Mouse (Mus musculus): Measurements from ENCODE around the gene Hdac5. TPM values are rescaled to one million over a fixed set of nuclear protein-coding genes. Genes with fewer than 3 reads are reported as not detected.
"Not testable (repeated sequence)": the region's sequence is repeated elsewhere in the genome, so short reads cannot be mapped to it uniquely, and the experiment has no call there.

Hdac5 gene
- total RNA-seq, 2 experiments from 2014 or later: 96.3 to 96.5 TPM

DNA sequence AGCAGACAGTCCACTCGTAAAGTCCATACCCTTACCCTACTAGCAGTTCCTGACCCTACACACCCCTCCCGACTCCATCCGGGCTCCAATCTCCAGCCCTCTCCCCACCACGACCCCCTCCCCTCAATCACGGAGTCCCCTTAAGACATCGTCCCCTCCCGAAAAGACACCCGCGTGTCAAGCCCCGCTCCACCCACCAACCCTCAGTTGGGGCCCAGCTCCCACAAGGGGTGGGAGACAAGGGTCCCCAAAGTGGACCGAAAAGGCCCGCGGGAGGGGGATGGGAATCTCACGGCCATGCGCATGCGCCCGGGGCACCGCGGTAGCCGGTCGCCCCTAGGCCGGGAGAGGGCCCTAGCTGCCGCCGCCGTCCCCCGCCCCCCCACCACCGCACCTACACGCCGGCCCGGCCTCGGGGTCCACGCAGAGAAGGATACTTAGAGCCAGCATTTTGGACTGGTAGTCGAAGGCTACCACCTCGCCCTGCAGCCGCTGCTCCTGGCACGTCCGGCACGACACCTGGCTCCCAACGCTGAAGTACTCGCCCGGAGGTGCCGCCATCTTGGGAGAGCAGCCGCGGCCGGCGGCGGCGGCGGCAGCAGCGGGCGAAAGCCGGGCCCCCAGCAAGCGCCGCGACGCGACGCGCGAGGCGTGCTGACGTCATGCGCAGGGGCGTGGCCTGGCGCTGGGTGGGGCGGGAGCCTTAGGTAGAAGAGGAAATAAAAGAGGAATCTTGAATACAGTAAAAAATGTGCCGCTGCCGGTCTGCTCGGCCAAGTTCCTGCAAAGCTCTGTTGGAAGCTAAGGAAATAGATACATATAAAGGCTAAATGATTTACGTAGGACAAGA lies 45.1 kb downstream of the Hdac5 start, which contains the start of gene Lsm12:
Lsm12 (minus strand) TSS at position 651 of the 850 bp plus-strand sequence.
- peak; percentile 98 to 99 for DNase-seq

DNA sequence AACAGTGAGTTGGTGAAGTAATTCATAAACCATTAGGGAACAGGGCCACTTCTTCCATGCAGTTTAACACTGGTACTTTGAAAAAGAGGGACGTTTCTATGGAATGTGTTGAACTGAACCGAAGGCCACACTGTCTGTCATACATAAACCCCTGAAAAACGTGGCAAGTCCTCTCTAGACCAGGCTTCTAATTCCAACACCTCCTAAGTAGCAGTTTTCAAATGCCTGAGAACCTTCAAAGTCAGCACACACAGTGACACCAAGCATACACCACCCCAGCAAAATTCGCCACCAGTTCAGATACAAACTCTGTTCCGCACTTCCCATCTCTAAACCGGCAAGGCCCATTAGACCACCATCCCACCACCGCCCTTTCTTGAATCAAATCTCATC lies 45.7 kb downstream of the Hdac5 start:
- DNase-seq: no peak

DNA sequence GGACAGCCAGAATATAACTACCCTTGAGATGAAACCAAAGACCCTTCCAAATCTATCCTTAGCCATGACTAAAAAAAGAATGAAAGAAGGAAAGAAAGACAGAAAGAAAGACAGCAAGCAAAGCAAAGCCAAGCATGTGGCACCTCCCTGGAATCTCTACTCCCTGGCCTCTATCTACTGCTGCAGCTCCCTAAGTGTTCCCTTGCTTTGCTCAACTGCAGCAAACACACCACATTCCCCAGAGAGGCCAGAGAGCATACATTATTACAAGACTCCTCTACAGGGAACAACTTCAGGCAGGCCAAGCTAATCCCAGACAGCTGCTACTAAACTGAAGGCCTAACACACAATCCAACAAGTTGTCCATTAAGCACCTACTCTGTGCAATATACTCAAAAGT lies 50.1 kb downstream of the Hdac5 start:
- DNase-seq: no peak

DNA sequence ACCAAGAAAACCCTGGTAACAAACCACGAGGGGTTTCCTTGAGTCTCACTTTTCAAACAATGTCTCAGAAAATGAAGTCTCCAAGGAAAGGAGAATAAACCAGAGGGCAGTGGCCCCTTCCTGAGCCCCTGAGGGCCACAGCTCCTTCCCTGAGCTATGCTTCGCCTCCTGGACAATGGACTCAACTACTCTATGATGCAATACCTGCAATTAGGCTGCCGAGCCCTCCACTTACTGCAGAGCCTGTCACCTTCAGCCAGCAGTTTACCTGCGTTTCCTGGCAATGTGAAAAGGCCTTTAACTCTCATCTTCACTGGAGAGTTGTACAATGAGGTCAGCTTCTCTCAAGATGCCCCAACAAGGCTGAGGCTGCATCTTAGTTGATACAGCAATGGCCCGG lies 61.3 kb downstream of the Hdac5 start:
- DNase-seq: no peak

DNA sequence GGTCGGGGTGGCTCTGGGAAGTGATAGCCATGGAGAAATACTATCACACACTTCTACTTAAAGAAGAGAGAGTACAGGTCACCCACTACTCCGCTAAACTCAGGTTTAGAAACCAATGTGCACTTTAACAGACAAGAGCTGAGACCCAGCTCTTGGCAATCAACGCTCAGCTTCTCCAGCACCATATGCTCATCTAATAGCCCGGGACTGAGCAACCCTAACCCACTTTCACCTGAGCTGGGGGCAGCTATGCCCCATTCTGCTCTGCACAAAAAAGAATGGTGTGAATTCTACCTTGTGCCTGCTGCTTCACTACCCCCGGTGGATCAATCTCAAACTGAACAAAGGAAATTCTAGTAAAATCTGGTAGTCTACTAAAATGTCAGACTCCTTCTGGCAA lies 62.4 kb downstream of the Hdac5 start:
- DNase-seq: no peak

DNA sequence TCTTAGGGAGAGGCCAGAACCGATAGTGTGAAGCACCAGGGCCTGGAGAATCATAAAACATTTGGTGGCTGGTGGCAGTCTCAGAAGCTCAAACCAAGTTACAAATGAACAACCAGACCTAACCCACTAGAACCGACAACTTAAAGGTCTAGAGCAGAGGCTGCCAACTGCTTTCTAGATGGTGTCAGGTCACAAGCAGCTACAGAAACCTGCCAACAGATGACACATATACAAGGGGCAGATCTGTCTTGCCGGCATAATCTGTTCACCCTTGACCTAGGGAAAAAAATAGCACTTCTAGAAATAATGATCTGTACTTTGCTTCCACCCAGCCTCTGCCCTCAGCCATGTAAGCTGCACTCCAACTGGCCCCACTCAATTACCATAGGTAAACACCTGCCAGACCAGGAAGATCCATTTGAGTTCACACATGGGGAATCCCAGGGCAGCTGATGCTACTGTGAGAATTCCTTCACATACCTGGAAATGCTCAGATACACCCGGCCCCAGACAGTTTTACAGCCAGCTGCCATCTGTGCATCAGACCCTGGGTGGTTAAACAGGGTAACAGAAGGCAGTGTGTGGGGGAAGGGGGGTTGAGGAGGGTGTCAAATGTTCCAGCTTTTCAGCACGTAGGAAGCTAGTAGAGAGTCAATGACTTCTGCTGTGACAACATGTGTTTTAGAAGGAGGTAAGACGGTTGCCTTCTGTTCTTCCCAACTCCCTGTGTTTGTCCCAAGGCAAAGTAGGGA lies 63.8 kb downstream of the Hdac5 start:
- DNase-seq: no peak

DNA sequence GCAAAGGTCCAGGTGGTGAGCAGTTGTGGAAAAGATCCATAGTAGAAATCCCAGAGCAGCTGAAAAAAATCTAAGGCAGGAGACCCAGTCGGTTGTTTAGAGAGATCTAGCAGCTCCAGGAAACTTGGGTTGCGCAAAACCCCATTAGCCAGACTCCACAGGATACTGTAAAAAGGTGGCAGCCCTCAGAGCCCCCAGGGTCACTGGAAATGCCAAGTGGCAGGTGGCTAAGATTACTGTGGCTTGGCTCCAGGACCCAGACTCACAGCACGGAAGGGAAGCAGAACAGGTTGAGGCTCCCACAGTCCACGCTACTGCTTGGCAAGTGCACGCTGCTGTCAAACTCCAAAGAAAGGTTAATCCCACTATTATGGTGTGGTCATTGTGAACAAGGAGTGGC lies 70.2 kb downstream of the Hdac5 start:
- DNase-seq: no peak

DNA sequence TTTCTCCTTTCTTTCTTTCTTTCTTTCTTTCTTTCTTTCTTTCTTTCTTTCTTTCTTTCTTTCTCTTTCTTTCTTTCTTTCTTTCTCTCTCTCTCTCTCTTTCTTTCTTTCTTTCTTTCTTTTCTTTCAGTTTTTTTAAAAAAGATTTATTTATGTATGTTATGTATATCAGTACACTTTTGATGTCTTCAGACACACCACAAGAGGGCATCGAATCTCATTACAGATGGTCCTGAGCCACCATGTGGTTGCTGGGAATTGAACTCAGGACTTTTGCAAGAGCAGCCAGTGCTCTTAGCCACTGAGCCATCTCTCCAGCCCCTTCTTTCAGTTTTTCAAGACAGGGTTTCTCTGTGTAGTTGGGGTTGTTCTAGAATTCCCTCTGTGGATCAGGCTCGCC lies 71.9 kb downstream of the Hdac5 start:
- not testable (repeated sequence) for DNase-seq

DNA sequence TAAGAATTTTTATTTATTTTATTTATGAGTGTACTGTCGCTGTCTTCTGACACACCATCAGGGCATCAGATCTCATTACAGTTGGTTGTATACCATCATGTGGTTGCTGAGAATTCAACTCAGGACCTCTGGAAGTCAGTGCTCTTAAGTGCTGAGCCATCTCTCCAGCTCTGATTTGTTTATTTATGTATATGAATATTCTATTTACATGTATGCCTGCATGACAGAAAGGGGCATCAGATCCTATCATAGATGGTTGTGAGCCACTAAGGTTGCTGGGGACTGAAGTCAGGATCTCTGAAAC lies 73.2 kb downstream of the Hdac5 start:
- DNase-seq: no peak

DNA sequence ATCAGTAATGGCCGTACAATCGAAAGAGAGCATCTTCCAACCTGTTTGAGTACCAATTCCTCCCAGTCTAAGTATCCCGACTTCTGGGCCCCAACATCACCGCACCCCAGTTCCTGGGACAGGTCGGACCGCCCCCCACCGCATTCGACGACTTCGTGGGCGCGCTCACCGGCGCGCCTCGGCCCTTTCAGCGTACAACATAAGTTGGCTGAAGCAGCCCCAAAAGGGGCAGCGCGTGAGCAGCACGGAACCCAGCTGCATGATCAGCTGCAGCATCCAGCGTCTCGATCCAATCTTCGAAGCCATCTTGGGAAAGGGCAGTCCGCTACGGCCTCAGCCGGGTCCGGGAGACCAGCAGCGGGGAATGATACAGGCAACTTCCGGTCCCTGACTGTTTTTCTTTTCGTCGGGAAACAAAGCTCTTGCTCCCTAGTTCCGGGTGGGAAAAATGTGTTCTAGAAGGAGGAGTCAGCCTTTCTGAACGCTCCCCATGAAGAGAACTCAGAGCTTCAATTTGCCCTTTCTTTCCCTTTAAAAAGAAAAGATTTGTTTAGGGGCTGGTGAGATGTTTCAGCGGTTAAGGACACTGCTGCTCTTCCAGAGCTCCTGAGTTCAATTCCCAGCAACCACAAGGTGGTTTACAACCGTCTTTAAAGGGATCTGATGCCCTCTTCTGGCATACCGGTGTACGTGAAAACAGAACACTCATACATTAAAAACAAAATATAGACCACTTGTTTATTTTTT lies 73.8 kb downstream of the Hdac5 start, which contains the start of gene Tmem101:
Tmem101 (minus strand) TSS at position 366 of the 747 bp plus-strand sequence.
- DNase-seq: peak; percentile 93 to 95

DNA sequence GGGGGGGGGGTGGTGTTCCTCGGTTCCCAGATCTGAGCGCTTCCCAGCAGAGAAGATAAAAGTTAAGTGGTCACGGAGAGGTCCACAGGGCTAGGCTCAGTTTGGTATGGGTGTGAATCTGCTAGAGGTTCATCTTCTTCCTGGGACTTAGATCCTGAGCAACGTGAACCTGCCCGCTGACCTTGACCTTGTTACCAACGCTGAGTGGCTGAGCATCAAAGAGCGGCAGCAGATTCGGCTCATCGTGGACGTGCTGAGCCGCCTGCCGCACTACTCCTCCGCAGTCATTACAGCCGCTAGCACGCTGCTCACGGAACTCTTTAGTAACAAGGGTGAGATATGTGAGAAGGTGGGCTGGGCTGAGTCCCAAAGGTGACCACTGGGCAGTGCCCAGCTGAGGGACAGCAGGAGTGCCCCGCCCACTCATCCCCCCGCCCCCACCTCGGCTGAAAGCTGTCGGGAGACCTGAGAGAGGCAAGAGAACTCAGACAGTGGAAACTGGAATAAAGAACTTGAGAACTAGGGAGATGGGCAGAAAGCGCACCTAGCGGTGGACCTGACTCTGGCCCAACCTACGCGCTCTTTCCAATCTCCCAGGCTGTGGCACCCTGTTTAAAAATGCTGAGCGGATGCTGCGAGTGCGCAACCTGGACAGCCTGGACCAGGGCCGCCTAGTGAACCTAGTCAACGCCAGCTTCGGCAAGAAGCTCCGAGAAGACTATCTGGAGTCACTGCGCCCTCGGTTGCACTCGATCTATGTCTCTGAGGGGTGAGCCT lies 82.6 kb downstream of the Hdac5 start:
- DNase-seq: no peak

DNA sequence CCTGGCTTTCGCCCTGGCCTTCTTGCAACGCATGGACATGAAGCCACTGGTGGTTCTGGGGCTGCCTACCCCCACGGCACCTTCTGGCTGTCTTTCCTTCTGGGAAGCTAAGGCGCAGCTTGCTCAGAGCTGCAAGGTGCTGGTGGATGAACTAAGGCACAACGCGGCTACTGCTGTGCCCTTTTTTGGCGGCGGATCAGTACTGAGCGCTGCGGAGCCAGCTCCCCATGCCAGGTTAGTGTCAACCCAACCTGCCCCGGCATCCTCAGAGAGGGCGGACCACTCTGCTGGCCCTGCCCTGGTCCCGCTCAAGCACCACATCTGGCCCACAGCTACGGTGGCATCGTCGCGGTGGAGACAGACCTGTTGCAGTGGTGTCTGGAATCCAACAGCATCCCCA lies 83.4 kb downstream of the Hdac5 start:
- DNase-seq: no peak

DNA sequence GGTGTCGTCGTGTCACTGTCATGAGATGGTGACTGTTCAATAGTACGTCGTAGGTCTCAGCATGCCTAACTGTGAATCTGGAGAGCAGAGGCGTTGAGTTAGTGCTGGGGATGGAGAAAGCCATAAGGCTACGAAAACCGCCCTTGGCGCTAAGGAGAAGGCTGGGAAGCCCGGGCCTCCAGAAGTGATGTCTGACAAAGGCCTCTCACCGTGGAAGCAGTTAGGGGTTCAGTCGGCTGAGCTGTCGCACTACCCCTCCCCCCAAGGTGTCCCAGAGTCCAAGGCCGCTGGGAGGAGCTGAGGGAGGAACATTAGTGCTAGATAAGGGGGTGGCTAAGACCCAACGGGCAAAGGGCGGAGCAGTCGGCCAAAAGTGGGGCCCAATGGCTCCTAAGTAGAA lies 84.0 kb downstream of the Hdac5 start:
- peak; percentile 36 to 70 for DNase-seq

DNA sequence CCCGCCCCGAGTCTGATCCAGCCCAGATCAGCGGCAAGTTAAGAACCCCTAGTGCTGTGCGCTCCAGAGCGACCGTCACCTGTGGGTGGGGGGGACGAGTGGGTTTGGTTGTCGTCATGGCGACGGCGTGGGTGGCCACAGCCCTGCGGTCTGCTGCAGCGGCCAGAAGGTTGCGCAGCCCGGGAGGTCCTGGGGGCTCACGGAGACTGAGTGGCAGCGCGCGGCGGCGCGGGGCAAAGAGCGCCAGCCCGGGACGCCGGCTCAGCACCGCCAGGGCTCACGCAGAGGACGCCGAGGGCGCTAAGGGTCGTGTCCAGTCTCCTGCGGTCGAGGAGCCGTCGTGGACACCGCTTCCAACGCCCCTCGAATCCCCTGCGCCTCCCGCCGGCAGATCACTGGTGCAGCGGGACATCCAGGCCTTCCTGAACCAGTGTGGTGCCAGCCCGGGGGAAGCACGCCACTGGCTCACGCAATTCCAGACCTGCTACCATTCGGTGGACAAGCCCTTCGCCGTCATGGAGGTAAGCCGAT lies 84.4 kb downstream of the Hdac5 start, which contains the start of gene Nags:
Nags (plus strand) TSS at position 43 of the 531 bp plus-strand sequence.
- peak in 1 of 2 experiments; percentile 39 for DNase-seq

DNA sequence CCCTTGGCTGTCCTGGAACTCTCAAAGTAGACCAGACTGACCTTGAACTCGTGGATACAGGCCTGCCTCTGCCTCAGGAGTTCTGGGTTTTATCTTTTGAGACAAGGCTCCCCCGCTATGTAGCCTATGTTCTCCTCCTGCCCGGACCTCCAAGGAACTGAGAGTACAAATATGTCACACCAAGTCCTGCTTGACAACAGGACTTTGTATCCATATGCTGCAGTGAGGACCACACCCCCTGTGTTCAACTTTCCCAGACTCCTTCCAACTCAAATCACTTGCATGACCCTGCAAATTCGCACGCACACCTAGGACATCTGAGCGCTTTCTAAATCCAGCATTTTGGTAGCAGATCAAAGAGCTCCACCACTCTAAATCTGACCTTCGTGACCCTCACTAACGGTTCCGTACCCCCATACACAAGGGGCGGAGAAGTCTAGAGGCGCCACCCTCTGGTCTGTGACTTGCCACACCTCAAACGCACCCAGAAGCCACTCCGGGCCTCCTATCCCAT lies 85.0 kb downstream of the Hdac5 start:
- DNase-seq: no peak

Small RNA genes lying within 50 kb of the gene (microRNA-seq; reads per million reads assigned to microRNA genes)
- 9.2 reads per million, percentile 23 among the genes with 10 or more reads in this experiment for gene Mir8101

Other genes starting within 250 kb of the Hdac5 start
- not detected for gene Cfap97d1, start 245.9 kb downstream of the Hdac5 start, total RNA-seq (2021)
- 100 to 1,000 TPM in 1 of 2 experiments, 10 to 100 TPM in 1; 98.6 to 132 TPM for gene Dusp3, start 243.2 kb downstream of the Hdac5 start, total RNA-seq (2021)
- 10 to 100 TPM in 1 of 2 experiments, 1 to 10 TPM in 1; 5.3 to 17.3 TPM for gene Mpp3, start 201.7 kb downstream of the Hdac5 start, total RNA-seq (2021)
- gene Cd300lg, start 188.7 kb downstream of the Hdac5 start, total RNA-seq (2021): 10 to 100 TPM; 40.3 to 48.6 TPM
- gene Mpp2, start 141.7 kb downstream of the Hdac5 start, total RNA-seq (2021): 10 to 100 TPM in 1 of 2 experiments, 1 to 10 TPM in 1; 8.9 to 10.8 TPM
- gene Ppy, start 128.8 kb downstream of the Hdac5 start, total RNA-seq (2021): not detected
- gene Pyy, start 122.3 kb downstream of the Hdac5 start, total RNA-seq (2021): not detected
- gene Nags, start 84.7 kb downstream of the Hdac5 start, total RNA-seq (2021): under 1 TPM; 0.13 to 0.43 TPM
- 10 to 100 TPM; 15.2 to 17.7 TPM for gene Tmem101, start 73.8 kb downstream of the Hdac5 start, total RNA-seq (2021)
- 10 to 100 TPM; 81.9 to 90.1 TPM for gene Lsm12, start 44.9 kb downstream of the Hdac5 start, total RNA-seq (2021)
- gene G6pc3, start 40.5 kb downstream of the Hdac5 start, total RNA-seq (2021): 100 to 1,000 TPM; 126 to 133 TPM
- under 1 TPM; 0.66 to 0.76 TPM for gene BC030867, start 18.7 kb upstream of the Hdac5 start, total RNA-seq (2021)
- under 1 TPM; 0.10 to 0.30 TPM for gene Asb16, start 38.6 kb upstream of the Hdac5 start, total RNA-seq (2021)
- gene Tmub2, start 54.8 kb upstream of the Hdac5 start, total RNA-seq (2021): 10 to 100 TPM; 47.3 to 60.4 TPM
- gene Atxn7l3, start 66.5 kb upstream of the Hdac5 start, total RNA-seq (2021): 10 to 100 TPM; 51.6 to 54.2 TPM
- gene Ubtf, start 89.6 kb upstream of the Hdac5 start, total RNA-seq (2021): 100 to 1,000 TPM; 101 to 103 TPM
- 1 to 10 TPM in 1 of 2 experiments, under 1 TPM in 1; 0.56 to 1.8 TPM for gene Slc4a1, start 136.0 kb upstream of the Hdac5 start, total RNA-seq (2021)
- 10 to 100 TPM; 29.1 to 29.6 TPM for gene Rundc3a, start 163.2 kb upstream of the Hdac5 start, total RNA-seq (2021)
- 100 to 1,000 TPM; 453 to 470 TPM for gene Slc25a39, start 177.8 kb upstream of the Hdac5 start, total RNA-seq (2021)
- gene Grn, start 200.1 kb upstream of the Hdac5 start, total RNA-seq (2021): 100 to 1,000 TPM; 181 to 214 TPM
- 1 to 10 TPM; 5.8 to 6.1 TPM for gene Fam171a2, start 217.5 kb upstream of the Hdac5 start, total RNA-seq (2021)
- gene Itga2b, start 240.0 kb upstream of the Hdac5 start, total RNA-seq (2021): 1 to 10 TPM; 3.0 to 4.6 TPM

All from adrenal gland, postnatal 36 days (tissue).